Mouse (Mus musculus): Measurements from ENCODE around the gene Prdm11. TPM values are rescaled to one million over a fixed set of nuclear protein-coding genes. Genes with fewer than 3 reads are reported as not detected.
A peak's percentile ranks its signal among the peaks of the same experiment; 100 is the strongest.

Prdm11 gene
- polyA plus RNA-seq, 1 experiment from 2014 or later = 1.8 TPM

- no peak overlapping the region for H3K27ac ChIP-seq
- peaks cover 14% of the 10 kb centered on the region for H3K36me3 ChIP-seq
- H3K9ac ChIP-seq (replicated peaks) = no peak overlapping the region
- H3K4me3 ChIP-seq (replicated peaks) = no peak overlapping the region
- H3K9me3 ChIP-seq = peaks cover 11% of the 10 kb centered on the region; the same call in 1 of the 2 replicates
- 94% methylated on average over 7 of the region's 7 CpGs for whole genome bisulfite sequencing
- no peak for ATAC-seq
- H3K27me3 ChIP-seq = no peaks in the 10 kb centered on the region
- H3K4me1 ChIP-seq (replicated peaks) = peaks cover 34% of the 10 kb centered on the region
- H3K4me2 ChIP-seq (replicated peaks) = no peak overlapping the region
Measured at GRCm38 (mm10) chr2:93027713-93028112, 18.3 kb downstream of the Prdm11 start.

GRCm38 (mm10) chr2:93024431-93024830 lies 21.5 kb downstream of the Prdm11 start:
- H3K9me3 ChIP-seq = peaks cover 16% of the 10 kb centered on the region; the same call in 1 of the 2 replicates
- H3K4me3 ChIP-seq (replicated peaks) = no peak overlapping the region
- no peak overlapping the region for H3K9ac ChIP-seq (replicated peaks)
- H3K36me3 ChIP-seq = peaks cover 14% of the 10 kb centered on the region
- H3K4me2 ChIP-seq (replicated peaks) = no peak overlapping the region
- H3K27me3 ChIP-seq = no peaks in the 10 kb centered on the region
- H3K4me1 ChIP-seq (replicated peaks) = peaks cover 5% of the 10 kb centered on the region
- H3K27ac ChIP-seq = no peak overlapping the region
- ATAC-seq = no peak
- 94% methylated on average over 3 of the region's 3 CpGs for WGBS

GRCm38 (mm10) chr2:93018854-93019253 lies 27.1 kb downstream of the Prdm11 start:
- no peak overlapping the region for H3K9ac ChIP-seq (replicated peaks)
- ATAC-seq = peak; percentile 31
- 78% methylated on average over 5 of the region's 5 CpGs for WGBS

GRCm38 (mm10) chr2:93017151-93017550 lies 28.8 kb downstream of the Prdm11 start:
- WGBS = 97% methylated on average over 8 of the region's 8 CpGs
- H3K36me3 ChIP-seq = peaks cover 9% of the 10 kb centered on the region
- H3K4me3 ChIP-seq (replicated peaks) = no peak overlapping the region
- H3K9me3 ChIP-seq = no peaks in the 10 kb centered on the region; the same call in 1 of the 2 replicates
- no peak overlapping the region for H3K9ac ChIP-seq (replicated peaks)
- H3K27me3 ChIP-seq = no peaks in the 10 kb centered on the region
- no peak overlapping the region for H3K27ac ChIP-seq
- H3K4me2 ChIP-seq (replicated peaks) = no peak overlapping the region
- peaks cover 28% of the 10 kb centered on the region for H3K4me1 ChIP-seq (replicated peaks)
- no peak for ATAC-seq

More at GRCm38 (mm10) chr2:93018854-93019253, 27.1 kb downstream of the Prdm11 start:
- Histone ChIP-seq H3K9me3 (peaks cover 16% of the 10 kb centered on the region; the same call in 1 of the 2 replicates), H3K4me2 (replicated peaks) (no peak overlapping the region), H3K4me1 (replicated peaks) (peaks cover 25% of the 10 kb centered on the region), H3K36me3 (peaks cover 9% of the 10 kb centered on the region), H3K27me3 (no peaks in the 10 kb centered on the region), H3K27ac (no peak overlapping the region), H3K4me3 (replicated peaks) (no peak overlapping the region)

GRCm38 (mm10) chr2:93015041-93015440 lies 30.9 kb downstream of the Prdm11 start:
- Histone ChIP-seq H3K36me3 (peaks cover 19% of the 10 kb centered on the region), H3K27me3 (no peaks in the 10 kb centered on the region), H3K9ac (replicated peaks) (peak overlapping the region; percentile 78), H3K4me1 (replicated peaks) (peaks cover 28% of the 10 kb centered on the region), H3K27ac (0 out of 2 replicates have a peak overlapping the region, but pooled peaks have one; percentile 56), H3K9me3 (no peaks in the 10 kb centered on the region), H3K4me3 (replicated peaks) (peak overlapping the region; percentile 57), H3K4me2 (replicated peaks) (peak overlapping the region; percentile 97)
- WGBS = 3% methylated on average over 30 of the region's 40 CpGs
- peak; percentile 37 for ATAC-seq

- 5% methylated on average over 28 of the region's 50 CpGs for WGBS
- ATAC-seq = peak; percentile 83
- Histone ChIP-seq H3K27me3 (no peaks in the 10 kb centered on the region), H3K36me3 (peaks cover 20% of the 10 kb centered on the region), H3K4me2 (replicated peaks) (peak overlapping the region; percentile 97), H3K27ac (peak overlapping the region; percentile 56), H3K9me3 (no peaks in the 10 kb centered on the region), H3K9ac (replicated peaks) (peak overlapping the region; percentile 78), H3K4me1 (replicated peaks) (peaks cover 28% of the 10 kb centered on the region), H3K4me3 (replicated peaks) (peak overlapping the region; percentile 57)
Measured at GRCm38 (mm10) chr2:93014093-93014937, 31.7 kb downstream of the Prdm11 start.

GRCm38 (mm10) chr2:93013415-93014092 lies 32.4 kb downstream of the Prdm11 start:
- ATAC-seq = peak; percentile 31
- H3K9me3 ChIP-seq = no peaks in the 10 kb centered on the region
- peaks cover 26% of the 10 kb centered on the region for H3K36me3 ChIP-seq
- no peaks in the 10 kb centered on the region for H3K27me3 ChIP-seq
- peak overlapping the region; percentile 97 for H3K4me2 ChIP-seq (replicated peaks)
- WGBS = 56% methylated on average over 8 of the region's 8 CpGs
- peaks cover 21% of the 10 kb centered on the region for H3K4me1 ChIP-seq (replicated peaks)
- H3K9ac ChIP-seq (replicated peaks) = no peak overlapping the region
- H3K4me3 ChIP-seq (replicated peaks) = no peak overlapping the region
- H3K27ac ChIP-seq = peak overlapping the region; percentile 56; the same call in 1 of the 2 replicates

GRCm38 (mm10) chr2:93012976-93013375 lies 33.0 kb downstream of the Prdm11 start:
- peaks cover 31% of the 10 kb centered on the region for H3K36me3 ChIP-seq
- 93% methylated on average over 3 of the region's 3 CpGs for WGBS

GRCm38 (mm10) chr2:93011933-93012332 lies 34.0 kb downstream of the Prdm11 start:
- Histone ChIP-seq H3K27ac (no peak overlapping the region), H3K4me3 (replicated peaks) (no peak overlapping the region), H3K9ac (replicated peaks) (no peak overlapping the region), H3K4me1 (replicated peaks) (peaks cover 20% of the 10 kb centered on the region), H3K36me3 (peaks cover 31% of the 10 kb centered on the region), H3K9me3 (no peaks in the 10 kb centered on the region), H3K27me3 (no peaks in the 10 kb centered on the region), H3K4me2 (replicated peaks) (no peak overlapping the region)
- ATAC-seq = no peak
- WGBS = 93% methylated on average over 9 of the region's 9 CpGs

More at GRCm38 (mm10) chr2:93012976-93013375, 33.0 kb downstream of the Prdm11 start:
- Histone ChIP-seq H3K9me3 (no peaks in the 10 kb centered on the region), H3K4me2 (replicated peaks) (no peak overlapping the region), H3K27ac (no peak overlapping the region), H3K9ac (replicated peaks) (no peak overlapping the region), H3K27me3 (no peaks in the 10 kb centered on the region), H3K4me3 (replicated peaks) (no peak overlapping the region), H3K4me1 (replicated peaks) (peaks cover 20% of the 10 kb centered on the region)
- no peak for ATAC-seq

GRCm38 (mm10) chr2:93011465-93011864 lies 34.5 kb downstream of the Prdm11 start:
- Histone ChIP-seq H3K4me1 (replicated peaks) (peaks cover 20% of the 10 kb centered on the region), H3K4me3 (replicated peaks) (no peak overlapping the region), H3K9me3 (no peaks in the 10 kb centered on the region), H3K27ac (no peak overlapping the region), H3K36me3 (peaks cover 31% of the 10 kb centered on the region), H3K27me3 (no peaks in the 10 kb centered on the region), H3K4me2 (replicated peaks) (no peak overlapping the region), H3K9ac (replicated peaks) (no peak overlapping the region)
- WGBS = 97% methylated on average over 5 of the region's 5 CpGs
- no peak for ATAC-seq

- Histone ChIP-seq H3K4me1 (replicated peaks) (no peaks in the 10 kb centered on the region), H3K27me3 (no peaks in the 10 kb centered on the region), H3K4me3 (replicated peaks) (no peak overlapping the region), H3K4me2 (replicated peaks) (no peak overlapping the region), H3K9me3 (no peaks in the 10 kb centered on the region), H3K36me3 (peaks cover 40% of the 10 kb centered on the region), H3K27ac (no peak overlapping the region), H3K9ac (replicated peaks) (no peak overlapping the region)
- no peak for ATAC-seq
- 96% methylated on average over 3 of the region's 3 CpGs for WGBS
Measured at GRCm38 (mm10) chr2:93007967-93008685, 37.8 kb downstream of the Prdm11 start.

Measured in midbrain, embryonic 13.5 days (tissue).